Mouse (Mus musculus) myocyte (in vitro differentiated cells): ENCODE data around the gene Aifm1. TPM values are rescaled to one million over a fixed set of nuclear protein-coding genes. Genes with fewer than 3 reads are reported as not detected.

ENCODE experiments used
- H3K27me3 ChIP-seq: one replicate; pipeline ENCODE4 v1.6.1; 2011; ENCODE audit not compliant: control insufficient read depth, insufficient read depth, insufficient read length
- H3K36me3 ChIP-seq: one replicate; pipeline ENCODE4 v1.6.1; 2011; ENCODE audit not compliant: control insufficient read depth, insufficient read depth
- H3K4me2 ChIP-seq: one replicate; pipeline ENCODE4 v1.6.1; 2011; ENCODE audit warnings: low read depth, control low read depth
- H3K4me3 ChIP-seq: one replicate; pipeline ENCODE4 v1.5.1; 2011; ENCODE audit warnings: mild to moderate bottlenecking, control low read depth, moderate library complexity
- H3K79me2 ChIP-seq: one replicate; pipeline ENCODE4 v1.6.1; 2011; ENCODE audit not compliant: control insufficient read depth, insufficient read depth
- H3ac ChIP-seq: one replicate; pipeline ENCODE4 v1.6.1; 2011; ENCODE audit not compliant: control insufficient read depth, insufficient read length
- CEBPB ChIP-seq: IDR thresholded peaks from 2 replicates; pipeline ENCODE4 v1.6.1; 2011; ENCODE audit warnings: mild to moderate bottlenecking, moderate library complexity; ENCODE audit not compliant: poor library complexity, insufficient read depth, severe bottlenecking
- E2F4 ChIP-seq: IDR thresholded peaks from one replicate; pipeline ENCODE4 v1.6.1; 2011; ENCODE audit warnings: mild to moderate bottlenecking, control low read depth, moderate library complexity; ENCODE audit not compliant: insufficient read depth
- MAX ChIP-seq: IDR thresholded peaks from one replicate; pipeline ENCODE4 v1.6.1; 2011; ENCODE audit warnings: low read depth, mild to moderate bottlenecking, control low read depth
- MYOD1 ChIP-seq, 3 experiments: IDR thresholded peaks; one replicate each; pipeline ENCODE4 v1.6.1; 2011; ENCODE audit warnings: control low read depth in 2 of 3, low read depth in 2 of 3, mild to moderate bottlenecking in 2 of 3, moderate library complexity in 1 of 3; ENCODE audit not compliant: insufficient read length in 2 of 3, control insufficient read depth in 1 of 3
- MYOG ChIP-seq, 3 experiments: IDR thresholded peaks; one replicate each; pipeline ENCODE4 v1.6.1; 2011; ENCODE audit warnings: control low read depth in 2 of 3, low read depth in 2 of 3, mild to moderate bottlenecking in 2 of 3; ENCODE audit not compliant: insufficient read length in 2 of 3, control insufficient read depth in 1 of 3, insufficient read depth in 1 of 3
- POLR2A ChIP-seq: IDR thresholded peaks from one replicate; pipeline ENCODE4 v1.6.1; 2011; ENCODE audit warnings: low read depth, mild to moderate bottlenecking, control low read depth, moderate library complexity; ENCODE audit not compliant: insufficient read length
- POLR2AphosphoS2 ChIP-seq: IDR thresholded peaks from one replicate; pipeline ENCODE4 v1.6.1; 2011; ENCODE audit warnings: low read depth, control low read depth; ENCODE audit not compliant: insufficient read length
- REST ChIP-seq: IDR thresholded peaks from one replicate; pipeline ENCODE4 v1.6.1; 2011; ENCODE audit warnings: mild to moderate bottlenecking, control low read depth, moderate library complexity; ENCODE audit not compliant: insufficient read depth, insufficient read length
- SRF ChIP-seq: IDR thresholded peaks from one replicate; pipeline ENCODE4 v1.6.1; 2011; ENCODE audit warnings: low read depth; ENCODE audit not compliant: control insufficient read depth, insufficient read length
- TCF12 ChIP-seq: IDR thresholded peaks from one replicate; pipeline ENCODE4 v1.6.1; 2011; ENCODE audit warnings: mild to moderate bottlenecking, control low read depth; ENCODE audit not compliant: poor library complexity, insufficient read depth, severe bottlenecking
- TCF3 ChIP-seq: IDR thresholded peaks from one replicate; pipeline ENCODE4 v1.6.1; 2011; ENCODE audit warnings: low read depth, control low read depth; ENCODE audit not compliant: insufficient read length
- USF1 ChIP-seq: IDR thresholded peaks from one replicate; pipeline ENCODE4 v1.6.1; 2011; ENCODE audit warnings: low read depth, mild to moderate bottlenecking, control low read depth, moderate library complexity
- polyA plus RNA-seq: library from polyadenylated mRNA; unstranded; fragments of >200 nt; fragmentation: generic; extraction: Trizol; gene quantifications from one replicate; pipeline ENCODE4 v1.2.1, GENCODE M21; 2012; ENCODE audit warnings: missing spikeins

Gene Aifm1
- polyA plus RNA-seq, 1 experiment: 33.2 TPM

GRCm38 (mm10) chrX:48513824-48514223, 461 bp upstream of the Aifm1 start:
- peak overlapping the region; percentile 77 for H3K4me2 ChIP-seq
- no peak overlapping the region for H3ac ChIP-seq
- no peaks in the 10 kb centered on the region for H3K36me3 ChIP-seq
- no peaks in the 10 kb centered on the region for H3K27me3 ChIP-seq
- no peak for TF ChIP-seq MYOG (IDR thresholded peaks at IDR 0.05; ENCODE audit: control insufficient read depth in 1 of 3, insufficient read depth in 1 of 3, insufficient read length in 2 of 3, low read depth in 2 of 3)
- no peak for TF ChIP-seq POLR2A
- no peak for TF ChIP-seq TCF12
- peak overlapping the region; percentile 60 for H3K4me3 ChIP-seq
- peaks cover 20% of the 10 kb centered on the region for H3K79me2 ChIP-seq

GRCm38 (mm10) chrX:48493763-48494162, 19.6 kb downstream of the Aifm1 start:
- no peaks in the 10 kb centered on the region for H3K27me3 ChIP-seq
- peaks cover 18% of the 10 kb centered on the region for H3K36me3 ChIP-seq
- no peak for TF ChIP-seq TCF12
- H3K4me3 ChIP-seq: no peak overlapping the region
- no peak overlapping the region for H3K4me2 ChIP-seq
- no peak overlapping the region for H3ac ChIP-seq
- no peaks in the 10 kb centered on the region for H3K79me2 ChIP-seq

- Histone ChIP-seq H3K27me3 (no peaks in the 10 kb centered on the region), H3K4me3 (no peak overlapping the region), H3K36me3 (peaks cover 5% of the 10 kb centered on the region), H3ac (no peak overlapping the region), H3K4me2 (no peak overlapping the region), H3K79me2 (no peaks in the 10 kb centered on the region)
- TF ChIP-seq MYOG (IDR thresholded peaks at IDR 0.05; ENCODE audit: control insufficient read depth in 1 of 3, insufficient read depth in 1 of 3, insufficient read length in 2 of 3, low read depth in 2 of 3) (no peak), TCF12 (no peak), POLR2AphosphoS2 (no peak), MAX (no peak), TCF3 (no peak)
Measured at GRCm38 (mm10) chrX:48481687-48482086, 31.7 kb downstream of the Aifm1 start.

GRCm38 (mm10) chrX:48481095-48481494, 32.3 kb downstream of the Aifm1 start:
- H3K36me3 ChIP-seq: peaks cover 5% of the 10 kb centered on the region
- H3K27me3 ChIP-seq: no peaks in the 10 kb centered on the region
- H3K79me2 ChIP-seq: no peaks in the 10 kb centered on the region
- TF ChIP-seq POLR2AphosphoS2 (no peak), POLR2A (no peak), REST (no peak), USF1 (no peak), MAX (no peak), MYOD1 (IDR thresholded peaks at IDR 0.05; ENCODE audit: control insufficient read depth in 1 of 3, insufficient read length in 2 of 3, low read depth in 2 of 3) (no peak), CEBPB (no peak), TCF12 (no peak), E2F4 (no peak), MYOG (IDR thresholded peaks at IDR 0.05; ENCODE audit: control insufficient read depth in 1 of 3, insufficient read depth in 1 of 3, insufficient read length in 2 of 3, low read depth in 2 of 3) (no peak), TCF3 (no peak), SRF (no peak)
- H3ac ChIP-seq: no peak overlapping the region
- no peak overlapping the region for H3K4me3 ChIP-seq
- no peak overlapping the region for H3K4me2 ChIP-seq

GRCm38 (mm10) chrX:48467355-48467946, 45.9 kb downstream of the Aifm1 start:
- Histone ChIP-seq H3ac (no peak overlapping the region), H3K4me3 (no peak overlapping the region), H3K36me3 (no peaks in the 10 kb centered on the region), H3K27me3 (no peaks in the 10 kb centered on the region), H3K4me2 (no peak overlapping the region), H3K79me2 (no peaks in the 10 kb centered on the region)
- TF ChIP-seq E2F4 (no peak), MYOD1 (IDR thresholded peaks at IDR 0.05; ENCODE audit: control insufficient read depth in 1 of 3, insufficient read length in 2 of 3, low read depth in 2 of 3) (no peak), USF1 (no peak), TCF12 (no peak), MAX (no peak), MYOG (IDR thresholded peaks at IDR 0.05; ENCODE audit: control insufficient read depth in 1 of 3, insufficient read depth in 1 of 3, insufficient read length in 2 of 3, low read depth in 2 of 3) (no peak), POLR2A (no peak), POLR2AphosphoS2 (no peak), TCF3 (no peak), SRF (no peak), REST (no peak), CEBPB (no peak)
